Mouse (Mus musculus) bone marrow macrophage, adult 2 months (primary cell): Measurements from ENCODE around the gene Ppp1r16b.

Experiments
- CTCF ChIP-seq: IDR thresholded peaks from 2 replicates; pipeline ENCODE4 v1.5.1; 2012; ENCODE audit warnings: low read depth, mild to moderate bottlenecking, low read length, moderate library complexity
- POLR2A ChIP-seq: IDR thresholded peaks from 2 replicates; pipeline ENCODE4 v1.6.1; 2012; ENCODE audit warnings: mild to moderate bottlenecking, low read depth, low read length, borderline replicate concordance

- no peak for TF ChIP-seq POLR2A
- TF ChIP-seq CTCF = no peak
These were observed 42.9 kb downstream of the Ppp1r16b start for GRCm38 (mm10) chr2:158708121-158708520.
